Mouse (Mus musculus): ENCODE measurements around the gene Arnt2. TPM values are rescaled to one million over a fixed set of nuclear protein-coding genes. Genes with fewer than 3 reads are reported as not detected.

Gene Arnt2
- polyA plus RNA-seq, 1 experiment from 2014 or later: not detected

GRCm38 (mm10) chr7:84335766-84336579 lies 74.0 kb downstream of the Arnt2 start:
- Histone ChIP-seq H3K9me3 (ENCODE audit: low read length) (no peaks in the 10 kb centered on the region), H3K36me3 (replicated peaks; ENCODE audit: insufficient read depth, low read length) (no peaks in the 10 kb centered on the region), H3K4me3 (ENCODE audit: low read depth, low read length) (no peak overlapping the region), H3K9ac (replicated peaks) (no peak overlapping the region), H3K27me3 (ENCODE audit: insufficient read depth, low read length) (no peaks in the 10 kb centered on the region), H3K4me2 (ENCODE audit: low read depth, low read length) (no peak overlapping the region), H3K4me1 (ENCODE audit: insufficient read depth) (no peaks in the 10 kb centered on the region), H3K27ac (ENCODE audit: low read depth) (no peak overlapping the region)
- DNase-seq (no peak), ATAC-seq (no peak)
- 64% methylated on average over 6 of the region's 6 CpGs for WGBS (ENCODE audit: insufficient replicate concordance)
- TF ChIP-seq CTCF (IDR thresholded peaks at IDR 0.05; ENCODE audit: low read depth) (no peak), EP300 (IDR thresholded peaks at IDR 0.05; ENCODE audit: low read depth) (no peak)

- Histone ChIP-seq H3K36me3 (replicated peaks; ENCODE audit: insufficient read depth, low read length) (no peaks in the 10 kb centered on the region), H3K4me1 (ENCODE audit: insufficient read depth) (no peaks in the 10 kb centered on the region), H3K4me3 (ENCODE audit: low read depth, low read length) (no peak overlapping the region), H3K27ac (ENCODE audit: low read depth) (no peak overlapping the region), H3K27me3 (ENCODE audit: insufficient read depth, low read length) (no peaks in the 10 kb centered on the region), H3K9ac (replicated peaks) (no peak overlapping the region), H3K4me2 (ENCODE audit: low read depth, low read length) (no peak overlapping the region), H3K9me3 (ENCODE audit: low read length) (no peaks in the 10 kb centered on the region)
- DNase-seq: no peak
- WGBS (ENCODE audit: insufficient replicate concordance): 65% methylated on average over 3 of the region's 3 CpGs
- TF ChIP-seq EP300 (IDR thresholded peaks at IDR 0.05; ENCODE audit: low read depth) (no peak), CTCF (IDR thresholded peaks at IDR 0.05; ENCODE audit: low read depth) (no peak)
- no peak for ATAC-seq
Measured at GRCm38 (mm10) chr7:84333996-84334395, 76.0 kb downstream of the Arnt2 start.

- H3K4me2 ChIP-seq (ENCODE audit: low read depth, low read length): no peak overlapping the region
- TF ChIP-seq EP300 (IDR thresholded peaks at IDR 0.05; ENCODE audit: low read depth) (no peak), CTCF (IDR thresholded peaks at IDR 0.05; ENCODE audit: low read depth) (no peak)
- no peak overlapping the region for H3K9ac ChIP-seq (replicated peaks)
- no peak overlapping the region for H3K27ac ChIP-seq (ENCODE audit: low read depth)
- H3K9me3 ChIP-seq (ENCODE audit: low read length): no peaks in the 10 kb centered on the region
- no peaks in the 10 kb centered on the region for H3K4me1 ChIP-seq (ENCODE audit: insufficient read depth)
- 55% methylated on average over 11 of the region's 11 CpGs for WGBS (ENCODE audit: insufficient replicate concordance)
- H3K4me3 ChIP-seq (ENCODE audit: low read depth, low read length): no peak overlapping the region
- DNase-seq: no peak
- ATAC-seq: no peak
- H3K27me3 ChIP-seq (ENCODE audit: insufficient read depth, low read length): no peaks in the 10 kb centered on the region
- no peaks in the 10 kb centered on the region for H3K36me3 ChIP-seq (replicated peaks; ENCODE audit: insufficient read depth, low read length)
Measured at GRCm38 (mm10) chr7:84332295-84333168, 77.4 kb downstream of the Arnt2 start.

- no peak overlapping the region for H3K4me2 ChIP-seq (ENCODE audit: low read depth, low read length)
- no peak for TF ChIP-seq EP300 (IDR thresholded peaks at IDR 0.05; ENCODE audit: low read depth)
- no peak for TF ChIP-seq CTCF (IDR thresholded peaks at IDR 0.05; ENCODE audit: low read depth)
Measured at GRCm38 (mm10) chr7:84329174-84329583, 80.8 kb downstream of the Arnt2 start.

GRCm38 (mm10) chr7:84328770-84329169 lies 81.2 kb downstream of the Arnt2 start:
- H3K27me3 ChIP-seq (ENCODE audit: insufficient read depth, low read length): no peaks in the 10 kb centered on the region
- ATAC-seq (no peak), DNase-seq (no peak)
- no peaks in the 10 kb centered on the region for H3K4me1 ChIP-seq (ENCODE audit: insufficient read depth)
- no peak overlapping the region for H3K9ac ChIP-seq (replicated peaks)
- no peak overlapping the region for H3K4me2 ChIP-seq (ENCODE audit: low read depth, low read length)
- no peak overlapping the region for H3K4me3 ChIP-seq (ENCODE audit: low read depth, low read length)
- H3K36me3 ChIP-seq (replicated peaks; ENCODE audit: insufficient read depth, low read length): no peaks in the 10 kb centered on the region
- WGBS (ENCODE audit: insufficient replicate concordance): 29% methylated on average over 1 of the region's 1 CpGs
- no peak overlapping the region for H3K27ac ChIP-seq (ENCODE audit: low read depth)
- no peak for TF ChIP-seq EP300 (IDR thresholded peaks at IDR 0.05; ENCODE audit: low read depth)
- H3K9me3 ChIP-seq (ENCODE audit: low read length): no peaks in the 10 kb centered on the region

More at GRCm38 (mm10) chr7:84329174-84329583, 80.8 kb downstream of the Arnt2 start:
- no peaks in the 10 kb centered on the region for H3K36me3 ChIP-seq (replicated peaks; ENCODE audit: insufficient read depth, low read length)
- H3K27ac ChIP-seq (ENCODE audit: low read depth): no peak overlapping the region
- no peaks in the 10 kb centered on the region for H3K4me1 ChIP-seq (ENCODE audit: insufficient read depth)
- no peak overlapping the region for H3K9ac ChIP-seq (replicated peaks)
- ATAC-seq (no peak), DNase-seq (no peak)
- WGBS (ENCODE audit: insufficient replicate concordance): 32% methylated on average over 1 of the region's 1 CpGs
- H3K9me3 ChIP-seq (ENCODE audit: low read length): no peaks in the 10 kb centered on the region
- H3K27me3 ChIP-seq (ENCODE audit: insufficient read depth, low read length): no peaks in the 10 kb centered on the region
- H3K4me3 ChIP-seq (ENCODE audit: low read depth, low read length): no peak overlapping the region

All from liver, postnatal 0 days (tissue).